Mouse (Mus musculus): ENCODE measurements around the gene Ctnna2. TPM values are rescaled to one million over a fixed set of nuclear protein-coding genes. Genes with fewer than 3 reads are reported as not detected.

Ctnna2 gene
- polyA plus RNA-seq, 1 experiment from 2014 or later: 9.6 TPM

- no peak overlapping the region for H3K27ac ChIP-seq (replicated peaks; ENCODE audit: low read depth, low read length)
- H3K27me3 ChIP-seq (replicated peaks; ENCODE audit: control insufficient read depth, insufficient read depth, low read length): no peaks in the 10 kb centered on the region
- H3K4me1 ChIP-seq (ENCODE audit: control insufficient read depth, insufficient read depth, low read length): no peaks in the 10 kb centered on the region
- no peak overlapping the region for H3K4me2 ChIP-seq (ENCODE audit: low read depth, low read length)
- ATAC-seq (ENCODE audit: low read depth) (no peak), DNase-seq (ENCODE audit: low spot score) (peak; percentile 10)
- no peak overlapping the region for H3K9ac ChIP-seq (ENCODE audit: low read depth, low read length)
- H3K36me3 ChIP-seq (ENCODE audit: control insufficient read depth, insufficient read depth, low read length): no peaks in the 10 kb centered on the region
- no peaks in the 10 kb centered on the region for H3K9me3 ChIP-seq (ENCODE audit: control insufficient read depth, low read length)
- no peak overlapping the region for H3K4me3 ChIP-seq (ENCODE audit: low read depth, low read length)
- WGBS: 42% methylated on average over 2 of the region's 2 CpGs
Observed at GRCm38 (mm10) chr6:77599244-77599643, 380.3 kb downstream of the Ctnna2 start.

- DNase-seq (ENCODE audit: low spot score): peak; percentile 46
- Histone ChIP-seq H3K4me1 (ENCODE audit: control insufficient read depth, insufficient read depth, low read length) (no peaks in the 10 kb centered on the region), H3K9me3 (ENCODE audit: control insufficient read depth, low read length) (no peaks in the 10 kb centered on the region), H3K4me2 (ENCODE audit: low read depth, low read length) (no peak overlapping the region), H3K27ac (replicated peaks; ENCODE audit: low read depth, low read length) (no peak overlapping the region), H3K4me3 (ENCODE audit: low read depth, low read length) (no peak overlapping the region), H3K9ac (ENCODE audit: low read depth, low read length) (no peak overlapping the region), H3K36me3 (ENCODE audit: control insufficient read depth, insufficient read depth, low read length) (no peaks in the 10 kb centered on the region), H3K27me3 (replicated peaks; ENCODE audit: control insufficient read depth, insufficient read depth, low read length) (no peaks in the 10 kb centered on the region)
- ATAC-seq (ENCODE audit: low read depth): no peak
- WGBS: 38% methylated on average over 4 of the region's 4 CpGs
Observed at GRCm38 (mm10) chr6:77582568-77582967, 396.9 kb downstream of the Ctnna2 start.

- Histone ChIP-seq H3K36me3 (ENCODE audit: control insufficient read depth, insufficient read depth, low read length) (no peaks in the 10 kb centered on the region), H3K9me3 (ENCODE audit: control insufficient read depth, low read length) (no peaks in the 10 kb centered on the region), H3K9ac (ENCODE audit: low read depth, low read length) (no peak overlapping the region), H3K27ac (replicated peaks; ENCODE audit: low read depth, low read length) (no peak overlapping the region), H3K27me3 (replicated peaks; ENCODE audit: control insufficient read depth, insufficient read depth, low read length) (no peaks in the 10 kb centered on the region), H3K4me2 (ENCODE audit: low read depth, low read length) (no peak overlapping the region), H3K4me3 (ENCODE audit: low read depth, low read length) (no peak overlapping the region), H3K4me1 (ENCODE audit: control insufficient read depth, insufficient read depth, low read length) (no peaks in the 10 kb centered on the region)
- DNase-seq (ENCODE audit: low spot score) (no peak), ATAC-seq (ENCODE audit: low read depth) (no peak)
Observed at GRCm38 (mm10) chr6:77580926-77581325, 398.6 kb downstream of the Ctnna2 start.

- Histone ChIP-seq H3K4me2 (ENCODE audit: low read depth, low read length) (no peak overlapping the region), H3K9ac (ENCODE audit: low read depth, low read length) (no peak overlapping the region), H3K27me3 (replicated peaks; ENCODE audit: control insufficient read depth, insufficient read depth, low read length) (no peaks in the 10 kb centered on the region), H3K4me1 (ENCODE audit: control insufficient read depth, insufficient read depth, low read length) (no peaks in the 10 kb centered on the region), H3K27ac (replicated peaks; ENCODE audit: low read depth, low read length) (no peak overlapping the region), H3K9me3 (ENCODE audit: control insufficient read depth, low read length) (no peaks in the 10 kb centered on the region), H3K36me3 (ENCODE audit: control insufficient read depth, insufficient read depth, low read length) (no peaks in the 10 kb centered on the region), H3K4me3 (ENCODE audit: low read depth, low read length) (no peak overlapping the region)
- ATAC-seq (ENCODE audit: low read depth) (no peak), DNase-seq (ENCODE audit: low spot score) (peak; percentile 13)
- 50% methylated on average over 1 of the region's 1 CpGs for WGBS
Observed at GRCm38 (mm10) chr6:77578612-77579011, 400.9 kb downstream of the Ctnna2 start.

GRCm38 (mm10) chr6:77577585-77577984 is 401.9 kb downstream of the Ctnna2 start:
- Histone ChIP-seq H3K4me1 (ENCODE audit: control insufficient read depth, insufficient read depth, low read length) (no peaks in the 10 kb centered on the region), H3K27me3 (replicated peaks; ENCODE audit: control insufficient read depth, insufficient read depth, low read length) (no peaks in the 10 kb centered on the region), H3K27ac (replicated peaks; ENCODE audit: low read depth, low read length) (no peak overlapping the region), H3K9ac (ENCODE audit: low read depth, low read length) (no peak overlapping the region), H3K36me3 (ENCODE audit: control insufficient read depth, insufficient read depth, low read length) (no peaks in the 10 kb centered on the region), H3K9me3 (ENCODE audit: control insufficient read depth, low read length) (no peaks in the 10 kb centered on the region), H3K4me3 (ENCODE audit: low read depth, low read length) (no peak overlapping the region), H3K4me2 (ENCODE audit: low read depth, low read length) (no peak overlapping the region)
- 47% methylated on average over 3 of the region's 3 CpGs for WGBS
- ATAC-seq (ENCODE audit: low read depth) (no peak), DNase-seq (ENCODE audit: low spot score) (no peak)

GRCm38 (mm10) chr6:77572614-77573013 is 406.9 kb downstream of the Ctnna2 start:
- no peaks in the 10 kb centered on the region for H3K27me3 ChIP-seq (replicated peaks; ENCODE audit: control insufficient read depth, insufficient read depth, low read length)
- ATAC-seq (ENCODE audit: low read depth) (no peak), DNase-seq (ENCODE audit: low spot score) (peak; percentile 49)
- H3K9ac ChIP-seq (ENCODE audit: low read depth, low read length): no peak overlapping the region
- H3K27ac ChIP-seq (replicated peaks; ENCODE audit: low read depth, low read length): no peak overlapping the region
- H3K9me3 ChIP-seq (ENCODE audit: control insufficient read depth, low read length): no peaks in the 10 kb centered on the region
- whole genome bisulfite sequencing: 42% methylated on average over 3 of the region's 3 CpGs
- H3K36me3 ChIP-seq (ENCODE audit: control insufficient read depth, insufficient read depth, low read length): no peaks in the 10 kb centered on the region
- no peak overlapping the region for H3K4me2 ChIP-seq (ENCODE audit: low read depth, low read length)
- no peak overlapping the region for H3K4me3 ChIP-seq (ENCODE audit: low read depth, low read length)
- H3K4me1 ChIP-seq (ENCODE audit: control insufficient read depth, insufficient read depth, low read length): no peaks in the 10 kb centered on the region

- H3K9ac ChIP-seq (ENCODE audit: low read depth, low read length): no peak overlapping the region
- H3K9me3 ChIP-seq (ENCODE audit: control insufficient read depth, low read length): no peaks in the 10 kb centered on the region
- no peak for DNase-seq (ENCODE audit: low spot score)
- no peak overlapping the region for H3K4me3 ChIP-seq (ENCODE audit: low read depth, low read length)
- no peaks in the 10 kb centered on the region for H3K4me1 ChIP-seq (ENCODE audit: control insufficient read depth, insufficient read depth, low read length)
- H3K4me2 ChIP-seq (ENCODE audit: low read depth, low read length): no peak overlapping the region
- H3K27ac ChIP-seq (replicated peaks; ENCODE audit: low read depth, low read length): no peak overlapping the region
- WGBS: 80% methylated on average over 3 of the region's 3 CpGs
- no peak for ATAC-seq (ENCODE audit: low read depth)
- no peaks in the 10 kb centered on the region for H3K36me3 ChIP-seq (ENCODE audit: control insufficient read depth, insufficient read depth, low read length)
- H3K27me3 ChIP-seq (replicated peaks; ENCODE audit: control insufficient read depth, insufficient read depth, low read length): no peaks in the 10 kb centered on the region
Observed at GRCm38 (mm10) chr6:77569851-77570250, 409.6 kb downstream of the Ctnna2 start.

- Histone ChIP-seq H3K4me2 (ENCODE audit: low read depth, low read length) (no peak overlapping the region), H3K4me1 (ENCODE audit: control insufficient read depth, insufficient read depth, low read length) (no peaks in the 10 kb centered on the region), H3K36me3 (ENCODE audit: control insufficient read depth, insufficient read depth, low read length) (no peaks in the 10 kb centered on the region), H3K4me3 (ENCODE audit: low read depth, low read length) (no peak overlapping the region), H3K9ac (ENCODE audit: low read depth, low read length) (no peak overlapping the region), H3K27me3 (replicated peaks; ENCODE audit: control insufficient read depth, insufficient read depth, low read length) (no peaks in the 10 kb centered on the region), H3K9me3 (ENCODE audit: control insufficient read depth, low read length) (no peaks in the 10 kb centered on the region), H3K27ac (replicated peaks; ENCODE audit: low read depth, low read length) (no peak overlapping the region)
- ATAC-seq (ENCODE audit: low read depth) (no peak), DNase-seq (ENCODE audit: low spot score) (no peak)
- 72% methylated on average over 1 of the region's 1 CpGs for WGBS
Observed at GRCm38 (mm10) chr6:77556181-77556580, 423.3 kb downstream of the Ctnna2 start.

GRCm38 (mm10) chr6:77537055-77537807 is 442.3 kb downstream of the Ctnna2 start:
- peak overlapping the region; percentile 40 for H3K4me2 ChIP-seq (ENCODE audit: low read depth, low read length)
- WGBS: 33% methylated on average over 15 of the region's 15 CpGs
- H3K9me3 ChIP-seq (ENCODE audit: control insufficient read depth, low read length): peaks cover 7% of the 10 kb centered on the region; the same call in 1 of the 2 replicates
- DNase-seq (ENCODE audit: low spot score): peak; percentile 61
- no peak overlapping the region; the same call in 1 of the 2 replicates for H3K27ac ChIP-seq (replicated peaks; ENCODE audit: low read depth, low read length)
- no peak overlapping the region for H3K4me3 ChIP-seq (ENCODE audit: low read depth, low read length)
- peaks cover 3% of the 10 kb centered on the region; the same call in 1 of the 2 replicates for H3K4me1 ChIP-seq (ENCODE audit: control insufficient read depth, insufficient read depth, low read length)
- no peaks in the 10 kb centered on the region for H3K36me3 ChIP-seq (ENCODE audit: control insufficient read depth, insufficient read depth, low read length)
- H3K9ac ChIP-seq (ENCODE audit: low read depth, low read length): no peak overlapping the region
- H3K27me3 ChIP-seq (replicated peaks; ENCODE audit: control insufficient read depth, insufficient read depth, low read length): no peaks in the 10 kb centered on the region
- ATAC-seq (ENCODE audit: low read depth): peak; percentile 91

Measured in embryonic facial prominence, embryonic 14.5 days (tissue).